Mouse (Mus musculus) limb, embryonic 11.5 days (tissue): ENCODE results near the gene Gipc1. TPM values are rescaled to one million over a fixed set of nuclear protein-coding genes. Genes with fewer than 3 reads are reported as not detected.

Experiments used
- ATAC-seq: fragments of 200-750 bp; cut with Nextera tagmentation; 2 replicates; pipeline ENCODE4 v1.8.0; 2017; ENCODE audit warnings: low read depth; ENCODE audit not compliant: insufficient number of reproducible peaks, low FRiP score, low TSS enrichment
- DNase-seq: peaks from one replicate; pipeline ENCODE4 v3.0.0-alpha.2; 2015; ENCODE audit warnings: low spot score
- H3K27ac ChIP-seq: fragments of 300-500 bp; sonication (generic); replicated peaks from 2 replicates; pipeline ENCODE4 v1.5.1; 2014; ENCODE audit warnings: low read depth, mild to moderate bottlenecking, low read length
- H3K27me3 ChIP-seq: fragments of 300-500 bp; sonication (generic); 2 replicates; pipeline ENCODE4 v1.6.1; 2014; ENCODE audit warnings: mild to moderate bottlenecking, low read length, mixed read lengths; ENCODE audit not compliant: control insufficient read depth, insufficient read depth
- H3K36me3 ChIP-seq: fragments of 300-500 bp; sonication (generic); 2 replicates; pipeline ENCODE4 v1.6.1; 2014; ENCODE audit warnings: mild to moderate bottlenecking, low read length, moderate library complexity, mixed read lengths; ENCODE audit not compliant: control insufficient read depth, insufficient read depth
- H3K4me1 ChIP-seq: fragments of 300-500 bp; sonication (generic); 2 replicates; pipeline ENCODE4 v1.6.1; 2014; ENCODE audit warnings: low read length, mixed read lengths; ENCODE audit not compliant: control insufficient read depth, insufficient read depth
- H3K4me2 ChIP-seq: fragments of 300-500 bp; sonication (generic); 2 replicates; pipeline ENCODE4 v1.6.1; 2014; ENCODE audit warnings: low read depth, mild to moderate bottlenecking, moderate library complexity; ENCODE audit not compliant: severe bottlenecking
- H3K4me3 ChIP-seq: fragments of 300-500 bp; sonication (generic); 2 replicates; pipeline ENCODE4 v1.5.1; 2014; ENCODE audit warnings: low read depth, low read length
- H3K9ac ChIP-seq: fragments of 300-500 bp; sonication (generic); 2 replicates; pipeline ENCODE4 v1.6.1; 2014; ENCODE audit warnings: mild to moderate bottlenecking, low read length
- H3K9me3 ChIP-seq: fragments of 300-500 bp; sonication (generic); 2 replicates; pipeline ENCODE4 v1.6.1; 2016; ENCODE audit warnings: low read length; ENCODE audit not compliant: control insufficient read depth
- WGBS: fragments of 180-500 bp; shearing (Covaris S2); extraction: QIAGEN DNeasy Blood & Tissue Kit; methylation state at CpG from one replicate; pipeline ENCODE4 v1.1.7; 2014; 5-methylcytosine and 5-hydroxymethylcytosine counted together
- polyA plus RNA-seq: library from polyadenylated mRNA; unstranded; fragments of >200 nt; fragmentation: Nextera tagmentation; extraction: Ambion mirVana; gene quantifications from 2 replicates; pipeline ENCODE4 v1.2.1, GENCODE M21; 2014

Gipc1 gene
- polyA plus RNA-seq, 1 experiment from 2014 or later: 178 TPM

GRCm38 (mm10) chr8:83697374-83698220, 45.1 kb downstream of the Gipc1 start:
- H3K9ac ChIP-seq: peak overlapping the region; percentile 88
- no peaks in the 10 kb centered on the region for H3K27me3 ChIP-seq
- no peaks in the 10 kb centered on the region for H3K9me3 ChIP-seq
- H3K4me2 ChIP-seq: peak overlapping the region; percentile 85
- peak overlapping the region; percentile 80 for H3K4me3 ChIP-seq
- H3K4me1 ChIP-seq: peaks cover 13% of the 10 kb centered on the region
- ATAC-seq (no peak), DNase-seq (no peak)
- 46% methylated on average over 19 of the region's 19 CpGs for WGBS
- no peak overlapping the region for H3K27ac ChIP-seq
- H3K36me3 ChIP-seq: no peaks in the 10 kb centered on the region; the same call in 1 of the 2 replicates

GRCm38 (mm10) chr8:83698291-83698660, 45.8 kb downstream of the Gipc1 start:
- peak; percentile 49 for DNase-seq
- under 1% methylated on average over 15 of the region's 15 CpGs for WGBS
- peak overlapping the region; percentile 80 for H3K4me3 ChIP-seq
- ATAC-seq: 0 out of 2 replicates have a peak, but pooled peaks have one; percentile 37
- H3K9me3 ChIP-seq: no peaks in the 10 kb centered on the region
- H3K4me2 ChIP-seq: peak overlapping the region; percentile 85
- peaks cover 13% of the 10 kb centered on the region for H3K4me1 ChIP-seq
- no peaks in the 10 kb centered on the region for H3K36me3 ChIP-seq
- H3K9ac ChIP-seq: peak overlapping the region; percentile 88
- H3K27me3 ChIP-seq: no peaks in the 10 kb centered on the region
- no peak overlapping the region for H3K27ac ChIP-seq

- peak within 1 kb of the TSS; percentile 70 for H3K27ac ChIP-seq
- peak within 1 kb of the TSS; percentile 80 for H3K4me3 ChIP-seq
- H3K4me1 ChIP-seq: peaks cover 13% of the 10 kb centered on the region
- H3K9me3 ChIP-seq: no peaks in the 10 kb centered on the region
- peak within 1 kb of the TSS; percentile 88 for H3K9ac ChIP-seq
- H3K36me3 ChIP-seq: no peaks in the 10 kb centered on the region
- under 1% methylated on average over 48 of the region's 85 CpGs for WGBS
- DNase-seq (peak; percentile 84), ATAC-seq (peak; percentile 81)
- no peaks in the 10 kb centered on the region for H3K27me3 ChIP-seq
- peak within 1 kb of the TSS; percentile 85 for H3K4me2 ChIP-seq
These were observed 46.4 kb downstream of the Gipc1 start, which contains the start of gene Pkn1 for GRCm38 (mm10) chr8:83698661-83699453. Gene Pkn1 (minus strand): TSS chr8:83699179.

GRCm38 (mm10) chr8:83699566-83699965, 47.1 kb downstream of the Gipc1 start:
- H3K9me3 ChIP-seq: no peaks in the 10 kb centered on the region
- DNase-seq (no peak), ATAC-seq (no peak)
- peak overlapping the region; percentile 80 for H3K4me3 ChIP-seq
- H3K4me1 ChIP-seq: peaks cover 13% of the 10 kb centered on the region
- peak overlapping the region; percentile 85 for H3K4me2 ChIP-seq
- H3K27ac ChIP-seq: peak overlapping the region; percentile 70
- no peaks in the 10 kb centered on the region for H3K36me3 ChIP-seq
- peak overlapping the region; percentile 88; the same call in 1 of the 2 replicates for H3K9ac ChIP-seq
- 10% methylated on average over 9 of the region's 9 CpGs for WGBS
- H3K27me3 ChIP-seq: no peaks in the 10 kb centered on the region

- no peak overlapping the region for H3K9ac ChIP-seq
- ATAC-seq (no peak), DNase-seq (no peak)
- H3K4me3 ChIP-seq: no peak overlapping the region
- H3K9me3 ChIP-seq: no peaks in the 10 kb centered on the region
- 83% methylated on average over 9 of the region's 9 CpGs for WGBS
- no peaks in the 10 kb centered on the region for H3K36me3 ChIP-seq
- no peak overlapping the region for H3K4me2 ChIP-seq
- H3K4me1 ChIP-seq: peaks cover 13% of the 10 kb centered on the region
- no peak overlapping the region for H3K27ac ChIP-seq
- H3K27me3 ChIP-seq: no peaks in the 10 kb centered on the region
These were observed 48.1 kb downstream of the Gipc1 start for GRCm38 (mm10) chr8:83700423-83701085.

- WGBS: 87% methylated on average over 4 of the region's 4 CpGs
- Histone ChIP-seq H3K27me3 (no peaks in the 10 kb centered on the region), H3K36me3 (no peaks in the 10 kb centered on the region), H3K27ac (no peak overlapping the region), H3K9ac (no peak overlapping the region), H3K4me2 (no peak overlapping the region), H3K4me1 (0 out of 2 replicates have a peak, but pooled peaks cover 3% of the 10 kb centered on the region), H3K9me3 (no peaks in the 10 kb centered on the region), H3K4me3 (no peak overlapping the region)
- DNase-seq (no peak), ATAC-seq (no peak)
These were observed 50.9 kb downstream of the Gipc1 start for GRCm38 (mm10) chr8:83703426-83703825.

GRCm38 (mm10) chr8:83706411-83706810, 53.9 kb downstream of the Gipc1 start:
- ATAC-seq (no peak), DNase-seq (no peak)
- Histone ChIP-seq H3K4me2 (no peak overlapping the region), H3K4me3 (no peak overlapping the region), H3K27me3 (no peaks in the 10 kb centered on the region), H3K9me3 (no peaks in the 10 kb centered on the region), H3K9ac (no peak overlapping the region), H3K27ac (no peak overlapping the region), H3K4me1 (no peaks in the 10 kb centered on the region), H3K36me3 (no peaks in the 10 kb centered on the region)
- 73% methylated on average over 5 of the region's 5 CpGs for WGBS

GRCm38 (mm10) chr8:83707554-83707953, 55.1 kb downstream of the Gipc1 start:
- Histone ChIP-seq H3K27me3 (no peaks in the 10 kb centered on the region), H3K9me3 (no peaks in the 10 kb centered on the region), H3K36me3 (no peaks in the 10 kb centered on the region), H3K4me3 (no peak overlapping the region), H3K27ac (no peak overlapping the region), H3K4me1 (no peaks in the 10 kb centered on the region), H3K4me2 (no peak overlapping the region), H3K9ac (no peak overlapping the region)
- DNase-seq (no peak), ATAC-seq (no peak)
- WGBS: 77% methylated on average over 8 of the region's 8 CpGs
